Mouse (Mus musculus) left cerebral cortex, postnatal 10 days (tissue): Measurements from ENCODE around the gene Gm16429. TPM values are rescaled to one million over a fixed set of nuclear protein-coding genes. Genes with fewer than 3 reads are reported as not detected.
"Not testable (repeated sequence)": the region's sequence is repeated elsewhere in the genome, so short reads cannot be mapped to it uniquely, and the experiment has no call there.

Experiments used
- DNase-seq, 2 experiments: peaks; one replicate each; pipeline ENCODE4 v3.0.0; 2021 to 2022; ENCODE audit warnings: low spot score in 2 of 2, mixed read lengths in 1 of 2; ENCODE audit errors: extremely low spot score in 1 of 2
- intact Hi-C: fragments of 180-260 bp; cut with DNase I; formaldehyde crosslinking; loops from one replicate; pipeline ENCODE4 v1.15.1; 2025
- total RNA-seq, 2 experiments: library from RNA; stranded (reverse); gene quantifications; 2 replicates each; pipeline ENCODE4 v1.2.3; 2021

The Gm16429 gene
- not detected for total RNA-seq

DNA sequence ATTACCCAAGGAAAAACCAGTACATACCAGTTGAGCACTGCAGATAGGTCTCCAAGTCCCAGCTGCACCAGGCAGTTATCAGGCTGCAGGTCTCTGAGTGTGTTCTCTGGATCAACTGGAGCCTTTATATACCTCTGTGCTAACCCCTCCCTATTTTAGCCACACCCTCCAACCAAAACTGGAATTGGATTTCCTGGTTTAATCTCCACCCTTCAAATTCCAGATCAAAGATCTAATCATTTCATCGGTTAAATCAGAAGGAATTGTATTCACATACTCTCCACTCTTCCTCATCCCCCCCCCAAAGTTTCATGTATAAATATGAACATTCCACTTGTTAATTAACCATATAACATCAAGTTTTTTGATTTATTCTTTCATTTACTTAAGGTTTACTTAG, at the start of gene Gm16429:
Gene Gm16429 (minus strand): TSS at position 101 of the 400 bp plus-strand sequence.
- intact Hi-C loops, DNase-seq: not testable (repeated sequence)

Other genes with a start within 250 kb of the Gm16429 start
- not detected for gene Gm7792, start 85.3 kb downstream of the Gm16429 start, total RNA-seq
- not detected for gene BC061212, start 141.5 kb upstream of the Gm16429 start, total RNA-seq
- not detected for gene Gm6351, start 147.3 kb upstream of the Gm16429 start, total RNA-seq